Mouse (Mus musculus): ENCODE results near the gene Atp6ap1. TPM values are rescaled to one million over a fixed set of nuclear protein-coding genes. Genes with fewer than 3 reads are reported as not detected.

Atp6ap1 gene
- polyA plus RNA-seq, 1 experiment from 2014 or later: 115 TPM

- no peak for TF ChIP-seq CTCF (IDR thresholded peaks at IDR 0.05; ENCODE audit: low read depth)
- Histone ChIP-seq H3K4me1 (replicated peaks; ENCODE audit: control insufficient read depth, insufficient read depth, low read length) (no peaks in the 10 kb centered on the region), H3K36me3 (ENCODE audit: control insufficient read depth, insufficient read depth) (0 out of 2 replicates have a peak, but pooled peaks cover 5% of the 10 kb centered on the region), H3K27ac (ENCODE audit: low read depth, low read length) (no peak overlapping the region), H3K9ac (ENCODE audit: low read depth, low read length) (no peak overlapping the region), H3K27me3 (replicated peaks; ENCODE audit: control insufficient read depth, insufficient read depth, low read length) (no peaks in the 10 kb centered on the region), H3K4me3 (ENCODE audit: low read depth, low read length) (no peak overlapping the region), H3K4me2 (replicated peaks; ENCODE audit: low read depth) (no peak overlapping the region), H3K9me3 (ENCODE audit: control insufficient read depth) (no peaks in the 10 kb centered on the region)
- WGBS: 92% methylated on average over 3 of the region's 3 CpGs
- no peak for ATAC-seq
Measured at GRCm38 (mm10) chrX:74257746-74258145, 39.2 kb upstream of the Atp6ap1 start.

GRCm38 (mm10) chrX:74269736-74270061 lies 27.2 kb upstream of the Atp6ap1 start:
- H3K27ac ChIP-seq (ENCODE audit: low read depth, low read length): peak overlapping the region; percentile 88
- no peaks in the 10 kb centered on the region for H3K4me1 ChIP-seq (replicated peaks; ENCODE audit: control insufficient read depth, insufficient read depth, low read length)
- H3K27me3 ChIP-seq (replicated peaks; ENCODE audit: control insufficient read depth, insufficient read depth, low read length): no peaks in the 10 kb centered on the region
- TF ChIP-seq CTCF (IDR thresholded peaks at IDR 0.05; ENCODE audit: low read depth): no peak
- H3K4me3 ChIP-seq (ENCODE audit: low read depth, low read length): peak overlapping the region; percentile 36
- H3K36me3 ChIP-seq (ENCODE audit: control insufficient read depth, insufficient read depth): peaks cover 3% of the 10 kb centered on the region; the same call in 1 of the 2 replicates
- peak overlapping the region; percentile 42; the same call in 1 of the 2 replicates for H3K9ac ChIP-seq (ENCODE audit: low read depth, low read length)
- H3K4me2 ChIP-seq (replicated peaks; ENCODE audit: low read depth): peak overlapping the region; percentile 61
- peak; percentile 31 for ATAC-seq
- H3K9me3 ChIP-seq (ENCODE audit: control insufficient read depth): no peaks in the 10 kb centered on the region
- WGBS: 34% methylated on average over 3 of the region's 3 CpGs

- WGBS: 20% methylated on average over 42 of the region's 42 CpGs
Measured at GRCm38 (mm10) chrX:74270062-74270901, 26.6 kb upstream of the Atp6ap1 start, which contains the start of gene Rpl10. Gene Rpl10 (plus strand): TSS chrX:74270812.

GRCm38 (mm10) chrX:74270902-74271551 lies 25.9 kb upstream of the Atp6ap1 start:
- no peak for ATAC-seq
- Histone ChIP-seq H3K4me2 (replicated peaks; ENCODE audit: low read depth) (peak overlapping the region; percentile 59), H3K27me3 (replicated peaks; ENCODE audit: control insufficient read depth, insufficient read depth, low read length) (no peaks in the 10 kb centered on the region), H3K27ac (ENCODE audit: low read depth, low read length) (peak overlapping the region; percentile 52), H3K36me3 (ENCODE audit: control insufficient read depth, insufficient read depth) (peaks cover 3% of the 10 kb centered on the region; the same call in 1 of the 2 replicates), H3K9me3 (ENCODE audit: control insufficient read depth) (no peaks in the 10 kb centered on the region), H3K9ac (ENCODE audit: low read depth, low read length) (peak overlapping the region; percentile 57), H3K4me3 (ENCODE audit: low read depth, low read length) (peak overlapping the region; percentile 56), H3K4me1 (replicated peaks; ENCODE audit: control insufficient read depth, insufficient read depth, low read length) (no peaks in the 10 kb centered on the region)
- WGBS: 20% methylated on average over 27 of the region's 27 CpGs
- 0 out of 2 replicates have a peak, but pooled peaks have one; percentile 19 for TF ChIP-seq CTCF (IDR thresholded peaks at IDR 0.05; ENCODE audit: low read depth)

More at GRCm38 (mm10) chrX:74270062-74270901, 26.6 kb upstream of the Atp6ap1 start, which contains the start of gene Rpl10:
- Histone ChIP-seq H3K27me3 (replicated peaks; ENCODE audit: control insufficient read depth, insufficient read depth, low read length) (no peaks in the 10 kb centered on the region), H3K9me3 (ENCODE audit: control insufficient read depth) (no peaks in the 10 kb centered on the region), H3K27ac (ENCODE audit: low read depth, low read length) (peak within 1 kb of the TSS; percentile 88), H3K4me1 (replicated peaks; ENCODE audit: control insufficient read depth, insufficient read depth, low read length) (no peaks in the 10 kb centered on the region), H3K4me2 (replicated peaks; ENCODE audit: low read depth) (peak within 1 kb of the TSS; percentile 61), H3K9ac (ENCODE audit: low read depth, low read length) (peak within 1 kb of the TSS; percentile 57), H3K4me3 (ENCODE audit: low read depth, low read length) (peak within 1 kb of the TSS; percentile 56), H3K36me3 (ENCODE audit: control insufficient read depth, insufficient read depth) (peaks cover 3% of the 10 kb centered on the region; the same call in 1 of the 2 replicates)
- peak; percentile 95 for ATAC-seq
- TF ChIP-seq CTCF (IDR thresholded peaks at IDR 0.05; ENCODE audit: low read depth): peak; percentile 65

GRCm38 (mm10) chrX:74273422-74274322 lies 23.2 kb upstream of the Atp6ap1 start:
- ATAC-seq: no peak
- WGBS: 31% methylated on average over 10 of the region's 10 CpGs
- H3K27ac ChIP-seq (ENCODE audit: low read depth, low read length): no peak overlapping the region

More at GRCm38 (mm10) chrX:74273422-74274322, 23.2 kb upstream of the Atp6ap1 start:
- Histone ChIP-seq H3K4me1 (replicated peaks; ENCODE audit: control insufficient read depth, insufficient read depth, low read length) (no peaks in the 10 kb centered on the region), H3K4me2 (replicated peaks; ENCODE audit: low read depth) (no peak overlapping the region), H3K9ac (ENCODE audit: low read depth, low read length) (no peak overlapping the region), H3K9me3 (ENCODE audit: control insufficient read depth) (no peaks in the 10 kb centered on the region), H3K4me3 (ENCODE audit: low read depth, low read length) (no peak overlapping the region), H3K36me3 (ENCODE audit: control insufficient read depth, insufficient read depth) (peaks cover 3% of the 10 kb centered on the region; the same call in 1 of the 2 replicates), H3K27me3 (replicated peaks; ENCODE audit: control insufficient read depth, insufficient read depth, low read length) (no peaks in the 10 kb centered on the region)
- no peak for TF ChIP-seq CTCF (IDR thresholded peaks at IDR 0.05; ENCODE audit: low read depth)

Data from intestine, postnatal 0 days (tissue).